Mouse (Mus musculus) liver, postnatal 0 days (tissue): ENCODE results near the gene Myoc.

Experiments
- CTCF ChIP-seq: sonication (generic); IDR thresholded peaks from 2 replicates; pipeline ENCODE4 v1.5.1; 2016; ENCODE audit warnings: antibody characterized with exemption, low read depth
- EP300 ChIP-seq: IDR thresholded peaks from 2 replicates; pipeline ENCODE4 v1.6.1; 2016; ENCODE audit warnings: antibody characterized with exemption, low read depth, mild to moderate bottlenecking

- TF ChIP-seq CTCF (no peak), EP300 (no peak)
Observed at GRCm38 (mm10) chr1:162648416-162648815, 9.5 kb downstream of the Myoc start.
